Mouse (Mus musculus): ENCODE results near the gene Saxo1.

GRCm38 (mm10) chr4:86588236-86588635 is 30.1 kb upstream of the Saxo1 start:
- TF ChIP-seq TAL1 (IDR thresholded peaks at IDR 0.05; ENCODE audit: low read length) (no peak), GATA1 (IDR thresholded peaks at IDR 0.05; ENCODE audit: low read length) (no peak)
